Mouse (Mus musculus) liver, postnatal 0 days (tissue): ENCODE data around the gene Dpm2. TPM values are rescaled to one million over a fixed set of nuclear protein-coding genes. Genes with fewer than 3 reads are reported as not detected.

Experiments
- ATAC-seq: fragments of 200-750 bp; cut with Nextera tagmentation; 2 replicates; pipeline ENCODE4 v1.8.0; 2017; ENCODE audit warnings: mild to moderate bottlenecking, moderate library complexity
- DNase-seq: peaks from one replicate; pipeline ENCODE4 v3.0.0-alpha.2; 2016
- H3K27ac ChIP-seq: fragments of 300-500 bp; sonication (generic); 2 replicates; pipeline ENCODE4 v1.5.1; 2014; ENCODE audit warnings: antibody characterized with exemption, moderate library complexity, mild to moderate bottlenecking, low read depth
- H3K27me3 ChIP-seq: fragments of 300-500 bp; sonication (generic); 2 replicates; pipeline ENCODE4 v1.6.1; 2014; ENCODE audit warnings: low read length, control low read depth, mixed read lengths; ENCODE audit not compliant: insufficient read depth
- H3K36me3 ChIP-seq: fragments of 300-500 bp; sonication (generic); replicated peaks from 2 replicates; pipeline ENCODE4 v1.6.1; 2014; ENCODE audit warnings: mild to moderate bottlenecking, control low read depth, low read length, moderate library complexity, mixed read lengths; ENCODE audit not compliant: insufficient read depth
- H3K4me1 ChIP-seq: fragments of 300-500 bp; sonication (generic); 2 replicates; pipeline ENCODE4 v1.6.1; 2014; ENCODE audit warnings: antibody characterized with exemption, mild to moderate bottlenecking, control low read depth; ENCODE audit not compliant: insufficient read depth
- H3K4me2 ChIP-seq: fragments of 300-500 bp; sonication (generic); 2 replicates; pipeline ENCODE4 v1.6.1; 2014; ENCODE audit warnings: low read depth, mild to moderate bottlenecking, low read length, moderate library complexity, mixed read lengths
- H3K4me3 ChIP-seq: fragments of 300-500 bp; sonication (generic); 2 replicates; pipeline ENCODE4 v1.5.1; 2014; ENCODE audit warnings: low read depth, low read length
- H3K9ac ChIP-seq: fragments of 300-500 bp; sonication (generic); replicated peaks from 2 replicates; pipeline ENCODE4 v1.6.1; 2014; ENCODE audit warnings: mild to moderate bottlenecking, moderate library complexity
- H3K9me3 ChIP-seq: fragments of 300-500 bp; sonication (generic); 2 replicates; pipeline ENCODE4 v1.6.1; 2016; ENCODE audit warnings: mild to moderate bottlenecking, control low read depth, low read length, mixed read lengths
- CTCF ChIP-seq: sonication (generic); IDR thresholded peaks from 2 replicates; pipeline ENCODE4 v1.5.1; 2016; ENCODE audit warnings: antibody characterized with exemption, low read depth
- EP300 ChIP-seq: IDR thresholded peaks from 2 replicates; pipeline ENCODE4 v1.6.1; 2016; ENCODE audit warnings: antibody characterized with exemption, low read depth, mild to moderate bottlenecking
- WGBS: fragments of 180-500 bp; shearing (Covaris S2); extraction: QIAGEN DNeasy Blood & Tissue Kit; methylation state at CpG from one replicate; pipeline ENCODE4 v1.1.7; 2014; ENCODE audit not compliant: insufficient replicate concordance; 5-methylcytosine and 5-hydroxymethylcytosine counted together
- polyA plus RNA-seq: library from polyadenylated mRNA; unstranded; fragments of >200 nt; fragmentation: Nextera tagmentation; extraction: Ambion mirVana; gene quantifications from 2 replicates; pipeline ENCODE4 v1.2.1, GENCODE M21; 2015

The Dpm2 gene
- polyA plus RNA-seq, 1 experiment from 2014 or later: 41.7 TPM

DNA sequence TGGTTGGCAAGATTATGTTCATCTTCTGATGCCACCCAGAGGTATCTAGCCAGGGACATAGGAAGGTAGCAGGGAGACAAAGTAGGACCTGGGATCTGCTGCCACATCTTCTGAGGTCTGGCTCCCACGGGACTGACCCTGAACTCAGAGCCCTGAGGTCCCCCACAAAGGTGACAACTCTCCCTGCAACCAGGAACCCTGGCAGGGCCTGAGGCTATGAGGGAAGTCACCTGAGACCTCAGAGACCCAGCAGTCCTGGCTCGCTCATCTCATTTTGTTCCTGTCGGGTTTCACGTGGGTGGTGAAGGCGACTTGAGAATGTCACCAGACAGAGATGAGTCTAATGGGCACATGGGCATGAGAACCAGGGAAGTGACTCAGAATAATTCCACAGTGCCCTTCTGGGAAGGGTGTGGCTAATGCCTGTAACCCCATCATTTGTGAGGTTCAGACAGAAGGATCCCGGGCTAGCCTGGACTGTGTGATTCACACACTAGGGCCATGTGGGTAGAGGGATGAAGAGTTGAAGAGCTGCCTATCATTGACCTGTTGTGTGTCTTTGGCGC, 14.6 kb downstream of the Dpm2 start:
- Histone ChIP-seq H3K4me1 (peaks cover 25% of the 10 kb centered on the region), H3K9me3 (no peaks in the 10 kb centered on the region), H3K9ac (no peak overlapping the region), H3K27ac (no peak overlapping the region), H3K36me3 (no peaks in the 10 kb centered on the region), H3K27me3 (0 out of 2 replicates have a peak, but pooled peaks cover 5% of the 10 kb centered on the region), H3K4me3 (no peak overlapping the region), H3K4me2 (no peak overlapping the region)
- no peak for TF ChIP-seq EP300
- TF ChIP-seq CTCF: no peak
- no peak for DNase-seq
- 85% methylated on average over 7 of the region's 7 CpGs for WGBS
- no peak for ATAC-seq

DNA sequence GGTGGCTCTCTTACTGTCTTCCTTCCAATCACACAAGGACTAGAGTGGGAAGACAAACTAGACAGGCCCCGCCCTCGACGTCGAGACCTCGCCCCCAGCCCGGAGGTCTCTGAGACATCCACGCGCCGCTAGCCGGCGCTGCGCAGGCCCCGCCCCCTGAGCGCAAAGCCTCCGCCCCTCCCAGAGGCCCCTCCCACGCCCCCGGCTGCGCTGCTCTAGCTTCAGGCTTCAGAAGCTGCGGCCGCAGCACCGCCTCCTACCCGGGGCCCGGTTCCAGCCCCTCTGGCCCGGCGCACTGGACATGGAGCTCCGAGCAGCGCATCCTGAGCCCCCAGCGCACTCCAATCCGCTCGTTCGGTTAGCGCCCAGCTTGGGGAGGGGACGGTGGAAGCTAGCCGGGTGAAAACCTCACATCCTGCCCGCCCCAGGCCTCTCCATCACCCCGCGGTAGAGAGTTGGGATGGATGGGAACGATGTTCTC, 16.3 kb downstream of the Dpm2 start, which contains the start of gene St6galnac4:
TSS of gene St6galnac4 (plus strand) at position 225 of the 481 bp plus-strand sequence.
- Histone ChIP-seq H3K9ac (peak within 1 kb of the TSS; percentile 68), H3K9me3 (no peaks in the 10 kb centered on the region), H3K27ac (peak within 1 kb of the TSS; percentile 56), H3K27me3 (0 out of 2 replicates have a peak, but pooled peaks cover 5% of the 10 kb centered on the region), H3K4me1 (peaks cover 23% of the 10 kb centered on the region), H3K4me2 (peak within 1 kb of the TSS; percentile 92), H3K4me3 (peak within 1 kb of the TSS; percentile 63), H3K36me3 (no peaks in the 10 kb centered on the region)
- WGBS: 1% methylated on average over 38 of the region's 38 CpGs
- ATAC-seq: peak; percentile 83
- DNase-seq: peak; percentile 92
- no peak for TF ChIP-seq EP300
- peak; percentile 63 for TF ChIP-seq CTCF

DNA sequence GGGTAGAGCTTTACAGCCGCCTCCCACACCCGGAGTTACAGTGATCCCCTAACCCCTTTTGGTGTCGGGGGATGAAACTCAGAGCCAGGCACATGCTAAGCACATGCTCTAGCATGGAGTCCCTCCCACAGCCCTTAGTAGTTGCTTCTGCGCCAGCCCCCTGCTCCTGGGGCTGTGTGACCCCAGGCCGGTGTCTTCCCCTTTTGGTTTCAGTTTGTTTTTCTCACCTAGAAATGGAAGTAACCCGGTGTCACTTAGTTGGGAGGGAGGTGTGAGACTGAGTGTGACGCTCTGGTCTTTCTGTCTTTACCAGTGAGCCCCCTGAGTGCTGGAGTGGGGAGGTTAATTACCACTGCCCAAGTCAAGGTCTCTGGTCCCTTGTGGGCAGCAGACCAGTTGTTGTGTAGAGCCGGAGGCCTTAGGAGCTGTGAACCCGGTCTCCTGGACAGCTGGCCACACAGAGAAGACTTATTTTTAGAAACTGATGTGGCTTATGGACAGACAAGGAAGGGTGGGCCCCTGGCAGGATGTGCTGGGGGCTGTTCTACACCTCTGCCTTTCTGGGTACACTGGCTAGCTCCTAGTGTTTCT, 17.2 kb downstream of the Dpm2 start:
- no peaks in the 10 kb centered on the region for H3K9me3 ChIP-seq
- DNase-seq (peak; percentile 46), ATAC-seq (peak; percentile 17; the same call in 1 of the 2 replicates)
- 0 out of 2 replicates have a peak, but pooled peaks cover 4% of the 10 kb centered on the region for H3K27me3 ChIP-seq
- peak overlapping the region; percentile 92 for H3K4me2 ChIP-seq
- WGBS: 12% methylated on average over 9 of the region's 9 CpGs
- H3K27ac ChIP-seq: peak overlapping the region; percentile 56
- no peak for TF ChIP-seq CTCF
- TF ChIP-seq EP300: no peak
- no peaks in the 10 kb centered on the region for H3K36me3 ChIP-seq
- peaks cover 23% of the 10 kb centered on the region for H3K4me1 ChIP-seq
- H3K4me3 ChIP-seq: peak overlapping the region; percentile 63
- H3K9ac ChIP-seq: peak overlapping the region; percentile 68

DNA sequence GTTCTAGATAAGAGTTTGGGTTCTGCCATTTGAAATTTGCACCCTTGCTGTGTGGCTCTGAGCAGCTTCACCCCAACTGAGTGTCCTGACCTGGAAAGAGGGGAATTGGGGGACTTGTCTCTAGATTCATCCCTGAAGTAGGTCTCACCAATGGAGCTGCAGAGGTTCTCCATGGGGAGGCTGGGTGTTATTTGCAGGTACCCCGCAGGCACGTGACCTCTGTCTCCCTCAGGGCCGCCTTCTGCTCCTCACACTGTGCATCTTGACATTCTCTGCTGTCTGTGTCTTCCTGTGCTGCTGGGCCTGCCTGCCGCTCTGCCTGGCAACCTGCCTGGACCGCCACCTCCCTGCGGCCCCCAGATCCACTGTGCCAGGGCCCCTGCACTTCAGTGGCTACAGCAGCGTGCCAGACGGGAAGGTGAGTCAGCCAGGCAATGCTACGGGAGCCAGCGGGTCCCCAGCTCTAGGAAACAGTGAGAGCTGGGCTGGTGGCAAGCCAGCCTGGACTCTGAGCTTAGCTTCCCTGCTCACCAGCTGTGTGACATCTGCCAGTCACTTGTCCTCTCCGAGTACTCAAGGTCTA, 18.6 kb downstream of the Dpm2 start:
- no peak overlapping the region for H3K4me2 ChIP-seq
- no peak overlapping the region for H3K27ac ChIP-seq
- TF ChIP-seq EP300 (no peak), CTCF (no peak)
- H3K9me3 ChIP-seq: no peaks in the 10 kb centered on the region
- no peaks in the 10 kb centered on the region for H3K36me3 ChIP-seq
- no peak overlapping the region for H3K4me3 ChIP-seq
- no peak for ATAC-seq
- peaks cover 17% of the 10 kb centered on the region for H3K4me1 ChIP-seq
- H3K27me3 ChIP-seq: no peaks in the 10 kb centered on the region
- H3K9ac ChIP-seq: no peak overlapping the region
- DNase-seq: no peak
- 74% methylated on average over 11 of the region's 11 CpGs for WGBS

DNA sequence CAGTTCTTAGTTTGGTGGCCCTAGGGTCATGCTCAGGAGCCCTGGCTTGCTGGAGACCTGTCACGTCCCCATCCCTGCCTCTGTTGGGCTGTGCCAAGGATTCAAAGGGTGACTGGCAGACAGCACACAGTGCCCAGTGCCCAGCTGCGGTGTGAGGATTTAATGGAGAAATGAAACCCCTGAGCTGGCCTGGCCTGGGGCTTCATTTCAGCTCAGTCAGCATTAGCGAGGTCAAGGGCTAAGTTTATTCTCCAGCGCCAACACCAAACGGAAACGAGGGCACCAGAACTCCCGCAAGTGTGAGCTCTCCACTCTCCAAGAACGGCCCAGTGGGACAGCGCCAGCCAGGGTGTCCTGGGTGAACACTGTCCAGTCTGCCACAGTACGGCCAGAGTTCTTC, 19.6 kb downstream of the Dpm2 start:
- 79% methylated on average over 10 of the region's 10 CpGs for whole genome bisulfite sequencing
- ATAC-seq (no peak), DNase-seq (no peak)
- H3K27ac ChIP-seq: no peak overlapping the region
- H3K4me2 ChIP-seq: no peak overlapping the region
- no peak overlapping the region for H3K9ac ChIP-seq
- H3K36me3 ChIP-seq: no peaks in the 10 kb centered on the region
- H3K4me3 ChIP-seq: no peak overlapping the region
- no peaks in the 10 kb centered on the region for H3K9me3 ChIP-seq
- peaks cover 17% of the 10 kb centered on the region for H3K4me1 ChIP-seq
- H3K27me3 ChIP-seq: no peaks in the 10 kb centered on the region
- TF ChIP-seq CTCF (no peak), EP300 (no peak)

DNA sequence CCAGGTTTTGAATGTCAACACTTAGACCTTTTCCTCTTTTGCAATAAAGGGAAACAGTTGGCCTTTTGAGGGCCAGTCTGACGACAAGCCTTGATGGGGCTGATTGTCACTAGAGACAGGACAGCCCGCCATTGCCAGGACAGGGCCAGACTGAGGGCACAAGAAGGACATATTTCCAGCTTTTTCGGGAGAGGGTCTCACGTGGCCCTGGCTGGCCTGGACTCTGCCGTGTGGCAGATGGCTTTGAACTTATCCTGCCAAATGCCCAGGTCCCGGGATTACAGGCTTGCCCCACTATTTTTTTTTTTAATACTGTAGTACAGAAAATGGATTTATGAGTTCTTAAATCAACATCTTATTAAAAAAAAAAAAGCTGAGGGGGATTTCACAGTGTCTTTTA, 20.6 kb downstream of the Dpm2 start:
- Histone ChIP-seq H3K36me3 (no peaks in the 10 kb centered on the region), H3K4me3 (no peak overlapping the region), H3K9me3 (no peaks in the 10 kb centered on the region), H3K9ac (no peak overlapping the region), H3K4me2 (no peak overlapping the region), H3K27ac (no peak overlapping the region), H3K4me1 (peaks cover 17% of the 10 kb centered on the region), H3K27me3 (no peaks in the 10 kb centered on the region)
- no peak for ATAC-seq
- 70% methylated on average over 6 of the region's 6 CpGs for WGBS
- no peak for DNase-seq
- no peak for TF ChIP-seq EP300
